Mouse (Mus musculus) olfactory bulb, adult 2 months (tissue): ENCODE results near the gene Rem2.

Experiments used
- CTCF ChIP-seq: fragments of 200-500 bp; IDR thresholded peaks from 2 replicates; pipeline ENCODE4 v1.5.1; 2012; ENCODE audit warnings: low read depth, mild to moderate bottlenecking, low read length, moderate library complexity; ENCODE audit not compliant: insufficient read depth
- POLR2A ChIP-seq: fragments of 200-500 bp; IDR thresholded peaks from 2 replicates; pipeline ENCODE4 v1.6.1; 2012; ENCODE audit warnings: mild to moderate bottlenecking, low read depth, low read length, moderate library complexity; ENCODE audit not compliant: insufficient read depth

GRCm38 (mm10) chr14:54528007-54528393 is 52.1 kb downstream of the Rem2 start:
- TF ChIP-seq POLR2A (no peak), CTCF (no peak)
